Mouse (Mus musculus): ENCODE measurements around the gene Dnajc12.
"Not testable (repeated sequence)": the region's sequence is repeated elsewhere in the genome, so short reads cannot be mapped to it uniquely, and the experiment has no call there.

The Dnajc12 gene

GRCm38 (mm10) chr10:63429785-63430305, 47.6 kb downstream of the Dnajc12 start, which contains the start of gene Ctnna3:
TSS of gene Ctnna3 (plus strand) at chr10:63430098.
- DNase-seq (ENCODE audit: low spot score in 2 of 2): peak; percentile 61 to 69

GRCm38 (mm10) chr10:63431221-63431736, 49.0 kb downstream of the Dnajc12 start:
- no peak for DNase-seq (ENCODE audit: low spot score in 2 of 2)

GRCm38 (mm10) chr10:63432099-63432498, 49.9 kb downstream of the Dnajc12 start:
- no peak for DNase-seq (ENCODE audit: low spot score in 2 of 2)

- DNase-seq (ENCODE audit: low spot score in 2 of 2): no peak
Measured at GRCm38 (mm10) chr10:63432887-63433286, 50.6 kb downstream of the Dnajc12 start.

- DNase-seq (ENCODE audit: low spot score in 2 of 2): no peak
Measured at GRCm38 (mm10) chr10:63438736-63439262, 56.6 kb downstream of the Dnajc12 start.

- no peak for DNase-seq (ENCODE audit: low spot score in 2 of 2)
Measured at GRCm38 (mm10) chr10:63439694-63440228, 57.5 kb downstream of the Dnajc12 start.

GRCm38 (mm10) chr10:63444602-63445387, 62.6 kb downstream of the Dnajc12 start:
- not testable (repeated sequence) for DNase-seq (ENCODE audit: low spot score in 2 of 2)

- DNase-seq (ENCODE audit: low spot score in 2 of 2): no peak
Measured at GRCm38 (mm10) chr10:63453926-63454325, 71.7 kb downstream of the Dnajc12 start.

- no peak for DNase-seq (ENCODE audit: low spot score in 2 of 2)
Measured at GRCm38 (mm10) chr10:63455110-63455878, 73.1 kb downstream of the Dnajc12 start.

- no peak for DNase-seq (ENCODE audit: low spot score in 2 of 2)
Measured at GRCm38 (mm10) chr10:63457292-63458128, 75.3 kb downstream of the Dnajc12 start.

Data from frontal cortex, postnatal 25 days (tissue).